In genomic region chr4:132532981-132533916, GRCm38 (mm10) we compare ENCODE assay signal across 7 mouse cellular contexts. TPM values are rescaled to one million over a fixed set of nuclear protein-coding genes. Genes with fewer than 3 reads are reported as not detected.
DNase-seq lines count a peak whose midpoint lies in the region; ATAC-seq lines count a peak whose summit lies in the region.

Gene Atpif1, minus strand, starts transcription at chr4:132533659.

- H3K4me1 ChIP-seq in midbrain, embryonic 10.5 days: peaks cover 46% of the 10 kb centered on the region

- DNase-seq in adrenal gland, adult (ENCODE audit: inconsistent age in 2 of 2, low spot score in 1 of 2): peak; percentile 92 to 96
- DNase-seq in embryo, embryonic 10 days (ENCODE audit: low spot score): peak; percentile 96
- DNase-seq in gastrocnemius, postnatal 14 days: peak; percentile 91
- peak; percentile 89 to 93 for DNase-seq in left cerebral cortex, postnatal 25 days (ENCODE audit: low spot score in 2 of 2)
- DNase-seq in midbrain, embryonic 10.5 days (ENCODE audit: low spot score): peak; percentile 93
- peak; percentile 89 for DNase-seq in skeletal muscle tissue, adult 2 months (ENCODE audit: low read depth, low spot score)

- H3K27ac ChIP-seq in midbrain, embryonic 10.5 days (replicated peaks): peak within 1 kb of the TSS; percentile 97

- ATAC-seq in inflammation-experienced regulatory T-cells, adult 6 months: peak; percentile 93

- under 1% methylated on average over 63 of the region's 63 CpGs for WGBS in midbrain, embryonic 10.5 days

- no peaks in the 10 kb centered on the region for H3K9me3 ChIP-seq in midbrain, embryonic 10.5 days (replicated peaks)

- H3K27me3 ChIP-seq in midbrain, embryonic 10.5 days (ENCODE audit: low read depth, poor library complexity, severe bottlenecking): no peaks in the 10 kb centered on the region

- H3K36me3 ChIP-seq in midbrain, embryonic 10.5 days: peaks cover 40% of the 10 kb centered on the region

- peak within 1 kb of the TSS; percentile 74 for H3K4me3 ChIP-seq in midbrain, embryonic 10.5 days

- intact Hi-C loops in gastrocnemius, postnatal 14 days (cut with DNase I; ENCODE audit: low total_unique reads): no loop called here
- intact Hi-C loops in left cerebral cortex, postnatal 25 days (cut with DNase I): loop anchor here (10.0 kb wide), 1 partner anchor 372 kb away; no protein-coding TSS in a partner anchor

RNA-seq across cellular contexts. Expression of gene Atpif1, which starts in this region (rescaled TPM):
- 10 to 100 TPM; 80.8 to 83.4 TPM for total RNA-seq in gastrocnemius, postnatal 14 days (2021)
- polyA plus RNA-seq in inflammation-experienced regulatory T-cells, adult 6 months (2017; shearing (Covaris generic)): 100 to 1,000 TPM; 180 to 267 (median 200) TPM
- 100 to 1,000 TPM; 490 to 544 TPM for total RNA-seq in left cerebral cortex, postnatal 25 days (2021)
- 965 and 979 TPM in 2 replicates for polyA plus RNA-seq in midbrain, embryonic 10.5 days (2016; fragmentation: Nextera tagmentation; extraction: Ambion mirVana)

Comparison
In these comparisons a context has a peak if more than half of its experiments do, and no peak if none do; other contexts are left out.
1. Peak in every context shown above with its lines: DNase-seq, ATAC-seq, H3K4me3 ChIP-seq and H3K27ac ChIP-seq.
2. RNA of gene Atpif1 (total RNA-seq): 490 to 544 TPM in left cerebral cortex, postnatal 25 days; 80.8 to 83.4 TPM in gastrocnemius, postnatal 14 days; every median in the first group is over 4 times any median in the second.